Mouse (Mus musculus) intestine, embryonic 14.5 days (tissue): Measurements from ENCODE around the gene Cspg4. TPM values are rescaled to one million over a fixed set of nuclear protein-coding genes. Genes with fewer than 3 reads are reported as not detected.
A peak's percentile ranks its signal among the peaks of the same experiment; 100 is the strongest.
"Not testable (repeated sequence)": the region's sequence is repeated elsewhere in the genome, so short reads cannot be mapped to it uniquely, and the experiment has no call there.

ENCODE experiments used
- ATAC-seq: fragments of 200-750 bp; cut with Nextera tagmentation; replicated peaks from 2 replicates; pipeline ENCODE4 v1.8.0; 2017; ENCODE audit warnings: low read depth, moderate number of reproducible peaks, moderate TSS enrichment, moderate library complexity; ENCODE audit not compliant: low FRiP score, low TSS enrichment
- DNase-seq: peaks from one replicate; pipeline ENCODE4 v3.0.0-alpha.2; 2018; ENCODE audit warnings: low spot score
- H3K27ac ChIP-seq: fragments of 300-500 bp; sonication (generic); 2 replicates; pipeline ENCODE4 v1.5.1; 2014; ENCODE audit warnings: low read depth, mild to moderate bottlenecking, control low read depth
- H3K27me3 ChIP-seq: fragments of 300-500 bp; sonication (generic); replicated peaks from 2 replicates; pipeline ENCODE4 v1.6.1; 2014; ENCODE audit warnings: low read length, control low read depth; ENCODE audit not compliant: control insufficient read depth, insufficient read depth
- H3K36me3 ChIP-seq: fragments of 300-500 bp; sonication (generic); 2 replicates; pipeline ENCODE4 v1.6.1; 2014; ENCODE audit warnings: low read length, control low read depth; ENCODE audit not compliant: control insufficient read depth, insufficient read depth
- H3K4me1 ChIP-seq: fragments of 300-500 bp; sonication (generic); replicated peaks from 2 replicates; pipeline ENCODE4 v1.6.1; 2014; ENCODE audit warnings: low read length, control low read depth, mixed read lengths; ENCODE audit not compliant: control insufficient read depth, insufficient read depth
- H3K4me2 ChIP-seq: fragments of 300-500 bp; sonication (generic); 2 replicates; pipeline ENCODE4 v1.6.1; 2014; ENCODE audit warnings: low read length
- H3K4me3 ChIP-seq: fragments of 300-500 bp; sonication (generic); 2 replicates; pipeline ENCODE4 v1.5.1; 2014; ENCODE audit warnings: low read depth, low read length, control low read depth, mixed read lengths
- H3K9ac ChIP-seq: fragments of 300-500 bp; sonication (generic); 2 replicates; pipeline ENCODE4 v1.6.1; 2014; ENCODE audit warnings: mild to moderate bottlenecking, low read length
- H3K9me3 ChIP-seq: fragments of 300-500 bp; sonication (generic); 2 replicates; pipeline ENCODE4 v1.6.1; 2016; ENCODE audit warnings: low read length, control low read depth; ENCODE audit not compliant: control insufficient read depth
- WGBS: fragments of 180-500 bp; shearing (Covaris S2); extraction: QIAGEN DNeasy Blood & Tissue Kit; methylation state at CpG from one replicate; pipeline ENCODE4 v1.1.7; 2014; 5-methylcytosine and 5-hydroxymethylcytosine counted together
- polyA plus RNA-seq: library from polyadenylated mRNA; unstranded; fragments of >200 nt; fragmentation: Nextera tagmentation; extraction: Ambion mirVana; gene quantifications from 2 replicates; pipeline ENCODE4 v1.2.1, GENCODE M21; 2014

Gene Cspg4
- polyA plus RNA-seq, 1 experiment from 2014 or later: 17.6 TPM

- H3K27ac ChIP-seq: no peak overlapping the region
- 39% methylated on average over 9 of the region's 9 CpGs for WGBS
- no peak overlapping the region for H3K9ac ChIP-seq
Measured at GRCm38 (mm10) chr9:56900571-56900970, 35.7 kb downstream of the Cspg4 start.

GRCm38 (mm10) chr9:56901187-56901586 lies 36.4 kb downstream of the Cspg4 start:
- Histone ChIP-seq H3K4me2 (no peak overlapping the region), H3K4me3 (no peak overlapping the region), H3K9me3 (no peaks in the 10 kb centered on the region), H3K4me1 (no peaks in the 10 kb centered on the region; the same call in 1 of the 2 replicates), H3K9ac (no peak overlapping the region), H3K27me3 (no peaks in the 10 kb centered on the region), H3K27ac (no peak overlapping the region), H3K36me3 (0 out of 2 replicates have a peak, but pooled peaks cover 3% of the 10 kb centered on the region)
- DNase-seq (no peak), ATAC-seq (no peak; the same call in 1 of the 2 replicates)
- 59% methylated on average over 8 of the region's 8 CpGs for WGBS

More at GRCm38 (mm10) chr9:56900571-56900970, 35.7 kb downstream of the Cspg4 start:
- Histone ChIP-seq H3K4me2 (no peak overlapping the region), H3K4me3 (no peak overlapping the region), H3K36me3 (0 out of 2 replicates have a peak, but pooled peaks cover 7% of the 10 kb centered on the region), H3K27me3 (no peaks in the 10 kb centered on the region), H3K4me1 (no peaks in the 10 kb centered on the region; the same call in 1 of the 2 replicates), H3K9me3 (no peaks in the 10 kb centered on the region)
- ATAC-seq: no peak
- no peak for DNase-seq

- no peak for DNase-seq
- no peaks in the 10 kb centered on the region for H3K9me3 ChIP-seq
- H3K36me3 ChIP-seq: no peaks in the 10 kb centered on the region
- H3K4me1 ChIP-seq: no peaks in the 10 kb centered on the region; the same call in 1 of the 2 replicates
- H3K4me2 ChIP-seq: no peak overlapping the region
- H3K4me3 ChIP-seq: no peak overlapping the region
- H3K27ac ChIP-seq: no peak overlapping the region
- H3K9ac ChIP-seq: no peak overlapping the region
- no peak for ATAC-seq
- WGBS: 79% methylated on average over 3 of the region's 3 CpGs
- no peaks in the 10 kb centered on the region for H3K27me3 ChIP-seq
Measured at GRCm38 (mm10) chr9:56903662-56904061, 38.8 kb downstream of the Cspg4 start.

- 73% methylated on average over 9 of the region's 9 CpGs for WGBS
- Histone ChIP-seq H3K27me3 (no peaks in the 10 kb centered on the region), H3K4me2 (no peak overlapping the region), H3K9me3 (no peaks in the 10 kb centered on the region), H3K27ac (no peak overlapping the region), H3K4me1 (no peaks in the 10 kb centered on the region), H3K4me3 (no peak overlapping the region), H3K36me3 (no peaks in the 10 kb centered on the region), H3K9ac (no peak overlapping the region)
- ATAC-seq: 0 out of 2 replicates have a peak, but pooled peaks have one; percentile 4
- DNase-seq: peak; percentile 52
Measured at GRCm38 (mm10) chr9:56907549-56907948, 42.7 kb downstream of the Cspg4 start.

- not testable (repeated sequence) for H3K27me3 ChIP-seq, H3K36me3 ChIP-seq, H3K9ac ChIP-seq, H3K4me2 ChIP-seq, DNase-seq, H3K4me3 ChIP-seq, H3K9me3 ChIP-seq, H3K4me1 ChIP-seq, H3K27ac ChIP-seq, ATAC-seq
- 43% methylated on average over 4 of the region's 4 CpGs for WGBS
Measured at GRCm38 (mm10) chr9:56909991-56910390, 45.2 kb downstream of the Cspg4 start.

- Histone ChIP-seq H3K36me3 (peaks cover 8% of the 10 kb centered on the region; the same call in 1 of the 2 replicates), H3K4me2 (no peak overlapping the region), H3K9me3 (no peaks in the 10 kb centered on the region), H3K4me3 (no peak overlapping the region), H3K9ac (no peak overlapping the region), H3K27me3 (no peaks in the 10 kb centered on the region), H3K4me1 (no peaks in the 10 kb centered on the region), H3K27ac (no peak overlapping the region)
- no peak for ATAC-seq
- 22% methylated on average over 1 of the region's 1 CpGs for WGBS
- DNase-seq: no peak
Measured at GRCm38 (mm10) chr9:56911017-56911416, 46.2 kb downstream of the Cspg4 start.

- ATAC-seq: no peak
- DNase-seq: no peak
- Histone ChIP-seq H3K9ac (no peak overlapping the region), H3K27me3 (no peaks in the 10 kb centered on the region), H3K9me3 (no peaks in the 10 kb centered on the region), H3K27ac (no peak overlapping the region), H3K4me3 (no peak overlapping the region), H3K36me3 (peaks cover 36% of the 10 kb centered on the region), H3K4me2 (no peak overlapping the region), H3K4me1 (no peaks in the 10 kb centered on the region)
- 75% methylated on average over 9 of the region's 9 CpGs for WGBS
Measured at GRCm38 (mm10) chr9:56913991-56914390, 49.2 kb downstream of the Cspg4 start.

- Histone ChIP-seq H3K36me3 (peaks cover 47% of the 10 kb centered on the region), H3K27ac (no peak overlapping the region), H3K4me3 (no peak overlapping the region), H3K9ac (no peak overlapping the region), H3K4me1 (no peaks in the 10 kb centered on the region), H3K4me2 (no peak overlapping the region), H3K9me3 (no peaks in the 10 kb centered on the region), H3K27me3 (no peaks in the 10 kb centered on the region)
- no peak for DNase-seq
- 50% methylated on average over 1 of the region's 1 CpGs for WGBS
- no peak for ATAC-seq
Measured at GRCm38 (mm10) chr9:56915116-56915515, 50.3 kb downstream of the Cspg4 start.

GRCm38 (mm10) chr9:56915695-56916410 lies 51.0 kb downstream of the Cspg4 start:
- Histone ChIP-seq H3K4me2 (no peak overlapping the region), H3K9me3 (no peaks in the 10 kb centered on the region), H3K9ac (no peak overlapping the region), H3K4me3 (no peak overlapping the region), H3K36me3 (peaks cover 51% of the 10 kb centered on the region), H3K4me1 (no peaks in the 10 kb centered on the region), H3K27ac (no peak overlapping the region), H3K27me3 (no peaks in the 10 kb centered on the region)
- no peak for DNase-seq
- WGBS: 69% methylated on average over 5 of the region's 5 CpGs
- ATAC-seq: no peak
